Mouse (Mus musculus) C2C12 (cell line): ENCODE data around the gene Abhd10.

Experiments used
- CEBPB ChIP-seq: IDR thresholded peaks from one replicate; pipeline ENCODE4 v1.6.1; 2011; ENCODE audit warnings: low read depth, mild to moderate bottlenecking, control low read depth, moderate library complexity
- CTCF ChIP-seq: IDR thresholded peaks from one replicate; pipeline ENCODE4 v1.5.1; 2011; ENCODE audit not compliant: control insufficient read depth, insufficient read depth, insufficient read length
- MAX ChIP-seq: IDR thresholded peaks from one replicate; pipeline ENCODE4 v1.6.1; 2011; ENCODE audit warnings: mild to moderate bottlenecking, control low read depth
- MYOD1 ChIP-seq: IDR thresholded peaks from one replicate; pipeline ENCODE4 v1.6.1; 2011; ENCODE audit warnings: low read depth; ENCODE audit not compliant: control insufficient read depth, insufficient read length
- MYOG ChIP-seq: IDR thresholded peaks from one replicate; pipeline ENCODE4 v1.6.1; 2011; ENCODE audit not compliant: control insufficient read depth, insufficient read length; ENCODE audit errors: extremely low read depth
- USF1 ChIP-seq: IDR thresholded peaks from one replicate; pipeline ENCODE4 v1.6.1; 2011; ENCODE audit warnings: low read depth, mild to moderate bottlenecking, control low read depth, moderate library complexity

DNA sequence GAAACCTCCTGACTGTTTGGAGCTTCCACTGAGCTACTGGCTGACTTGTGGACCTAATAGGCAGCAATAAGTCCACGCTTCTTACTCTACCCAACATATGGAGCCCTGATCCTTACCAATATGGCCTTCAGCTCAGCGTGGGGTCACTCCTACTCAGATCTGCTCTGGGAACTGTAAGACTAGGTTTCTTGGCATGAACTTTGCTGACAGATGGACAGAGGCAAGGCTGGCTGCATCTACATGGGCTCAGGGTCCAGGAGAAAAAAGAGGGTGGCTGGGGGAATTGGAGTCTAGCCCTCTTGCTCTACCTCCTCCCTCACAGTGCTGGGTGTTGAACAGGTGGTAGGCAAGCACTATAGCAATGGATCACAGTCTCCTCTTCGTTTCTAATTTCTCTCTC is 55.9 kb downstream of the Abhd10 start:
- TF ChIP-seq CTCF, result no peak
- no peak for TF ChIP-seq MYOD1
- no peak for TF ChIP-seq CEBPB
- TF ChIP-seq MAX, result no peak
- TF ChIP-seq USF1, result no peak
- TF ChIP-seq MYOG, result no peak
